Mouse (Mus musculus) myocyte (in vitro differentiated cells): ENCODE measurements around the gene Maneal.

Experiments
- POLR2A ChIP-seq: IDR thresholded peaks from one replicate; pipeline ENCODE4 v1.6.1; 2011; ENCODE audit warnings: low read depth, mild to moderate bottlenecking, control low read depth, moderate library complexity; ENCODE audit not compliant: insufficient read length
- TCF12 ChIP-seq: IDR thresholded peaks from one replicate; pipeline ENCODE4 v1.6.1; 2011; ENCODE audit warnings: mild to moderate bottlenecking, control low read depth; ENCODE audit not compliant: poor library complexity, insufficient read depth, severe bottlenecking

- TF ChIP-seq TCF12 (peak; percentile 21), POLR2A (no peak)
Measured at GRCm38 (mm10) chr4:124849631-124850260, 12.2 kb downstream of the Maneal start.
